Mouse (Mus musculus) MEL (cell line): Measurements from ENCODE around the gene Arl2bp. TPM values are rescaled to one million over a fixed set of nuclear protein-coding genes. Genes with fewer than 3 reads are reported as not detected.

ENCODE experiments used
- DNase-seq: peaks from one replicate; pipeline ENCODE4 v3.0.0; 2011; ENCODE audit warnings: low read depth, low spot score
- H3K27ac ChIP-seq: 2 replicates; pipeline ENCODE4 v1.5.1; 2012; ENCODE audit warnings: low read depth, mild to moderate bottlenecking, control low read depth, low read length, moderate library complexity; ENCODE audit not compliant: control insufficient read depth
- H3K27me3 ChIP-seq, 2 experiments: fragments of 150-350 bp in 1 of 2; sonication (generic) in 1 of 2; 2 replicates each; pipeline ENCODE4 v1.6.1; 2012; ENCODE audit warnings: low read length in 2 of 2, mild to moderate bottlenecking in 2 of 2, improper control_type of control experiment in 1 of 2, moderate library complexity in 1 of 2; ENCODE audit not compliant: insufficient read depth in 2 of 2, control insufficient read depth in 1 of 2
- H3K36me3 ChIP-seq, 2 experiments: 2 replicates each; pipeline ENCODE4 v1.6.1; 2012 to 2014; ENCODE audit warnings: low read length in 2 of 2, improper control_type of control experiment in 1 of 2, inconsistent platforms in 1 of 2, mild to moderate bottlenecking in 1 of 2; ENCODE audit not compliant: insufficient read depth in 2 of 2, control insufficient read depth in 1 of 2
- H3K4me1 ChIP-seq, 2 experiments: fragments of 150-350 bp in 1 of 2; sonication (generic) in 1 of 2; 2 replicates each; pipeline ENCODE4 v1.6.1; 2012; ENCODE audit warnings: low read length in 2 of 2, improper control_type of control experiment in 1 of 2, mild to moderate bottlenecking in 1 of 2; ENCODE audit not compliant: insufficient read depth in 2 of 2, control insufficient read depth in 1 of 2
- H3K4me3 ChIP-seq, 2 experiments: fragments of 150-350 bp in 1 of 2; sonication (generic) in 1 of 2; 2 replicates each; pipeline ENCODE4 v1.5.1; 2012; ENCODE audit warnings: low read depth in 2 of 2, low read length in 2 of 2, mild to moderate bottlenecking in 2 of 2, moderate library complexity in 2 of 2, control low read depth in 1 of 2, improper control_type of control experiment in 1 of 2; ENCODE audit not compliant: control insufficient read depth in 1 of 2, insufficient read depth in 1 of 2
- H3K79me2 ChIP-seq: 2 replicates; pipeline ENCODE4 v1.6.1; 2012; ENCODE audit warnings: mild to moderate bottlenecking, low read length, moderate library complexity; ENCODE audit not compliant: control insufficient read depth, poor library complexity, insufficient read depth
- H3K9ac ChIP-seq: 2 replicates; pipeline ENCODE4 v1.6.1; 2012; ENCODE audit warnings: low read depth, mild to moderate bottlenecking, control low read depth, low read length, moderate library complexity; ENCODE audit not compliant: control insufficient read depth, poor library complexity, severe bottlenecking
- H3K9me3 ChIP-seq: fragments of 150-350 bp; sonication (generic); replicated peaks from 2 replicates; pipeline ENCODE4 v1.6.1; 2012; ENCODE audit warnings: mild to moderate bottlenecking, low read length, improper control_type of control experiment, moderate library complexity; ENCODE audit not compliant: insufficient read depth
- BHLHE40 ChIP-seq: IDR thresholded peaks from 2 replicates; pipeline ENCODE4 v1.6.1; 2012; ENCODE audit warnings: low read depth, mild to moderate bottlenecking, inconsistent platforms, low read length, improper control_type of control experiment, borderline replicate concordance
- CHD1 ChIP-seq: IDR thresholded peaks from 2 replicates; pipeline ENCODE4 v1.6.1; 2012; ENCODE audit warnings: low read depth, mild to moderate bottlenecking, inconsistent platforms, low read length, improper control_type of control experiment
- CHD2 ChIP-seq: IDR thresholded peaks from 2 replicates; pipeline ENCODE4 v1.6.1; 2011; ENCODE audit warnings: low read length, improper control_type of control experiment
- CTCF ChIP-seq, 3 experiments: IDR thresholded peaks in 2 of 3; conservative IDR thresholded peaks in 1 of 3; 2 replicates each; pipeline ENCODE4 v1.5.1; 2011 to 2012; ENCODE audit warnings: low read length in 3 of 3, low read depth in 2 of 3, mild to moderate bottlenecking in 2 of 3, improper control_type of control experiment in 1 of 3, inconsistent platforms in 1 of 3, mixed read lengths in 1 of 3, moderate library complexity in 1 of 3; ENCODE audit not compliant: control insufficient read depth in 1 of 3, insufficient read depth in 1 of 3, poor library complexity in 1 of 3, severe bottlenecking in 1 of 3
- EP300 ChIP-seq, 2 experiments: IDR thresholded peaks; 2 replicates each; pipeline ENCODE4 v1.6.1; 2011; ENCODE audit warnings: improper control_type of control experiment in 2 of 2, low read length in 2 of 2, low read depth in 1 of 2, mild to moderate bottlenecking in 1 of 2
- ETS1 ChIP-seq: IDR thresholded peaks from 2 replicates; pipeline ENCODE4 v1.6.1; 2012; ENCODE audit warnings: low read depth, mild to moderate bottlenecking, inconsistent platforms, low read length, improper control_type of control experiment, moderate library complexity
- HCFC1 ChIP-seq: IDR thresholded peaks from 2 replicates; pipeline ENCODE4 v1.6.1; 2012; ENCODE audit warnings: low read depth, mild to moderate bottlenecking, inconsistent platforms, low read length, improper control_type of control experiment, moderate library complexity
- JUND ChIP-seq: IDR thresholded peaks from 2 replicates; pipeline ENCODE4 v1.6.1; 2011; ENCODE audit warnings: low read depth, mild to moderate bottlenecking, improper control_type of control experiment, low read length
- MEF2A ChIP-seq: IDR thresholded peaks from 2 replicates; pipeline ENCODE4 v1.6.1; 2014; ENCODE audit warnings: low read depth, mild to moderate bottlenecking, inconsistent platforms, low read length, improper control_type of control experiment; ENCODE audit not compliant: poor library complexity, insufficient replicate concordance, severe bottlenecking; ENCODE audit errors: extremely low read depth
- MYB ChIP-seq: IDR thresholded peaks from 2 replicates; pipeline ENCODE4 v1.6.1; 2011; ENCODE audit warnings: mild to moderate bottlenecking, low read depth, low read length, improper control_type of control experiment
- NELFE ChIP-seq: IDR thresholded peaks from 2 replicates; pipeline ENCODE4 v1.6.1; 2011; ENCODE audit warnings: low read depth, low read length, improper control_type of control experiment
- POLR2AphosphoS5 ChIP-seq: IDR thresholded peaks from 2 replicates; pipeline ENCODE4 v1.6.1; 2012; ENCODE audit warnings: low read depth, borderline replicate concordance, mild to moderate bottlenecking, inconsistent platforms, low read length, moderate library complexity, mixed read lengths
- SIN3A ChIP-seq: IDR thresholded peaks from 2 replicates; pipeline ENCODE4 v1.6.1; 2012; ENCODE audit warnings: low read length, improper control_type of control experiment, inconsistent platforms
- SMC3 ChIP-seq: IDR thresholded peaks from 2 replicates; pipeline ENCODE4 v1.6.1; 2011; ENCODE audit warnings: low read depth, low read length, improper control_type of control experiment
- TAL1 ChIP-seq: IDR thresholded peaks from 2 replicates; pipeline ENCODE4 v1.6.1; 2012; ENCODE audit warnings: mild to moderate bottlenecking, inconsistent platforms, low read length, moderate library complexity, mixed read lengths
- TBP ChIP-seq: IDR thresholded peaks from 2 replicates; pipeline ENCODE4 v1.8.0; 2011; ENCODE audit warnings: low read depth, low read length, improper control_type of control experiment
- USF2 ChIP-seq, 2 experiments: IDR thresholded peaks; 2 replicates each; pipeline ENCODE4 v1.6.1; 2011 to 2012; ENCODE audit warnings: improper control_type of control experiment in 2 of 2, low read length in 2 of 2, borderline replicate concordance in 1 of 2, inconsistent platforms in 1 of 2, low read depth in 1 of 2, mild to moderate bottlenecking in 1 of 2; ENCODE audit not compliant: insufficient read depth in 1 of 2
- ZKSCAN1 ChIP-seq: IDR thresholded peaks from 2 replicates; pipeline ENCODE4 v1.6.1; 2012; ENCODE audit warnings: low read depth, mild to moderate bottlenecking, inconsistent platforms, low read length, improper control_type of control experiment, moderate library complexity
- ZNF384 ChIP-seq: IDR thresholded peaks from 2 replicates; pipeline ENCODE4 v1.6.1; 2012; ENCODE audit warnings: low read depth, mild to moderate bottlenecking, inconsistent platforms, low read length, improper control_type of control experiment
- polyA plus RNA-seq, 2 experiments: library from polyadenylated mRNA; stranded (reverse) in 1 of 2; unstranded in 1 of 2; fragments of >175 nt in 1 of 2; fragments of >200 nt in 1 of 2; gene quantifications; 2 replicates each; pipeline versions ENCODE4 v1.2.1 to v1.2.4; 2012; ENCODE audit warnings: low replicate concordance in 2 of 2, low read depth in 1 of 2; ENCODE audit not compliant: insufficient read length in 2 of 2, insufficient read depth in 1 of 2, missing spikeins in 1 of 2
- total RNA-seq: library from RNA; depleted of rRNA; stranded (reverse); fragments of 300-350 nt; gene quantifications from 2 replicates; pipeline ENCODE4 v1.2.3, GENCODE M21; 2012

The Arl2bp gene
- total and polyA plus RNA-seq, 3 experiments, result 43.8 to 515 (median 96.1) TPM

DNA sequence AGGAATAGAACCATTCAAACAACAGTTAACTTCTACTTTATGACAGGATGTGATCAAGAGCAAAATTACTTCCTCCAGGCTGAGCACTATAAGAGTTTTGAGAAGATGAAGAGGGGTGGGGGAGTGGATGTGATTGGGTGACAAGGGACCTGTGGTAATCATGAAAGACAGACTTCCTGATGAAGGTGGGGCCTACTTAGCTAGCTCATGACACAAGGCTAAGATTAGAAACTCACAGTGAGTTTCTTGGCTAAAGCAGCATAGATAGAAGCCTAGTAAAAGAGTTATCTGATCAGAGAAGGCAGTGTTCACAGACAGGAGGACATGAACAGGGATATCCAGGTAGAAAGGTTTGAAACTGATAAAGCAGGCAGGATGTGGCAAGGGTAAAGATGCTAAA is 32.2 kb upstream of the Arl2bp start (continued):
- no peak for TF ChIP-seq CTCF (IDR thresholded peaks at IDR 0.05 in 2 of 3, conservative IDR thresholded peaks at IDR 0.05 in 1 of 3; ENCODE audit: control insufficient read depth in 1 of 3, insufficient read depth in 1 of 3, low read depth in 2 of 3, low read length in 3 of 3, poor library complexity in 1 of 3, severe bottlenecking in 1 of 3)
- peak; percentile 85; the same call in 1 of the 2 replicates for TF ChIP-seq MYB
- peak; percentile 73 for TF ChIP-seq TBP
- peak; percentile 71 for TF ChIP-seq TAL1
- TF ChIP-seq NELFE, result peak; percentile 52
- peak; percentile 98 to 99 for TF ChIP-seq EP300 (IDR thresholded peaks at IDR 0.05; ENCODE audit: low read depth in 1 of 2, low read length in 2 of 2)
- 0 out of 2 replicates have a peak, but pooled peaks have one; percentile 28 for TF ChIP-seq ZNF384
- no peak for TF ChIP-seq POLR2AphosphoS5
- peak; percentile 94 for TF ChIP-seq MEF2A
- TF ChIP-seq CHD1, result peak; percentile 31; the same call in 1 of the 2 replicates
- TF ChIP-seq USF2 (IDR thresholded peaks at IDR 0.05; ENCODE audit: borderline replicate concordance in 1 of 2, insufficient read depth in 1 of 2, low read depth in 1 of 2, low read length in 2 of 2), result no peak
- peak; percentile 94 for TF ChIP-seq ETS1
- TF ChIP-seq JUND, result peak; percentile 68; the same call in 1 of the 2 replicates
- TF ChIP-seq HCFC1, result peak; percentile 71
- TF ChIP-seq CHD2, result peak; percentile 61; the same call in 1 of the 2 replicates
- peak; percentile 73 for TF ChIP-seq BHLHE40

DNA sequence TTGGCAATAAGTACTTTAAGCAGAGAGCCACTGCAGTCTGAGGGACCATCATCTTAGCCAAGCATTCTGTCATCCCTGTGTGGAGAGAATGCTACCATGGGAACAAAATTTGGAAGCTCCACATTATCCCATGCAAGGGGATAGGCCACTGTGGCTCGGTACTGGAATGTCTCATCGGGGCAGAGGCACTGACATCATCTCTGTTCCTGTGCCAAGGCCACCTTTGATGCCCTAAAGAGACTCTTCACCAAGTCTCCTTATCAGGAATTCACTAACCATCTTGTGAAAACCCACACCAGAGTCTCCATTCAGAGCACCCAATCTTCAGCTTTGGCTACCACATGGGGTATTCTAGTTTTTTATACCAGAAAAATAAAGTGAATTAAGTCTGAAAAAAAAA is 25.2 kb upstream of the Arl2bp start:
- no peak for TF ChIP-seq SIN3A
- TF ChIP-seq USF2 (IDR thresholded peaks at IDR 0.05; ENCODE audit: borderline replicate concordance in 1 of 2, insufficient read depth in 1 of 2, low read depth in 1 of 2, low read length in 2 of 2), result no peak
- TF ChIP-seq ETS1, result no peak
- no peak for TF ChIP-seq ZKSCAN1
- TF ChIP-seq, all 39 proteins: peak for 0
- no peak overlapping the region for H3K4me3 ChIP-seq
- no peaks in the 10 kb centered on the region for H3K27me3 ChIP-seq
- peaks cover 14 to 16% of the 10 kb centered on the region in 2 experiments for H3K4me1 ChIP-seq
- peaks cover 20 to 39% of the 10 kb centered on the region in 2 experiments for H3K36me3 ChIP-seq
- H3K79me2 ChIP-seq, result no peaks in the 10 kb centered on the region
- DNase-seq, result no peak
- H3K27ac ChIP-seq, result no peak overlapping the region
- no peaks in the 10 kb centered on the region for H3K9me3 ChIP-seq
- no peak overlapping the region for H3K9ac ChIP-seq

GRCm38 (mm10) chr8:94641938-94642337 is 24.5 kb upstream of the Arl2bp start:
- TF ChIP-seq CTCF (IDR thresholded peaks at IDR 0.05 in 2 of 3, conservative IDR thresholded peaks at IDR 0.05 in 1 of 3; ENCODE audit: control insufficient read depth in 1 of 3, insufficient read depth in 1 of 3, low read depth in 2 of 3, low read length in 3 of 3, poor library complexity in 1 of 3, severe bottlenecking in 1 of 3) (peak in 1 of 3 experiments; percentile 25; a peak in 1 of 6 replicates), TBP (no peak), SMC3 (peak; percentile 23; the same call in 1 of the 2 replicates)
- TF ChIP-seq, all 39 proteins: peak for 2
- Histone ChIP-seq H3K79me2 (no peaks in the 10 kb centered on the region), H3K36me3 (peaks cover 18 to 36% of the 10 kb centered on the region in 2 experiments), H3K4me1 (peaks cover 14 to 16% of the 10 kb centered on the region in 2 experiments), H3K4me3 (no peak overlapping the region), H3K9ac (no peak overlapping the region), H3K27me3 (no peaks in the 10 kb centered on the region), H3K27ac (no peak overlapping the region), H3K9me3 (no peaks in the 10 kb centered on the region)
- peak; percentile 35 for DNase-seq
